Mouse (Mus musculus) midbrain, postnatal 0 days (tissue): ENCODE results near the gene Cul3. TPM values are rescaled to one million over a fixed set of nuclear protein-coding genes. Genes with fewer than 3 reads are reported as not detected.
"Not testable (repeated sequence)": the region's sequence is repeated elsewhere in the genome, so short reads cannot be mapped to it uniquely, and the experiment has no call there.

Experiments used
- ATAC-seq: fragments of 200-750 bp; cut with Nextera tagmentation; 2 replicates; pipeline ENCODE4 v1.8.0; 2017; ENCODE audit warnings: moderate number of reproducible peaks, mild to moderate bottlenecking, moderate TSS enrichment, moderate library complexity; ENCODE audit not compliant: low FRiP score
- DNase-seq: peaks from one replicate; pipeline ENCODE4 v3.0.0-alpha.2; 2015; ENCODE audit warnings: low spot score
- H3K27ac ChIP-seq: fragments of 300-500 bp; sonication (generic); 2 replicates; pipeline ENCODE4 v1.5.1; 2014; ENCODE audit warnings: low read depth, mild to moderate bottlenecking, low read length, mixed read lengths
- H3K27me3 ChIP-seq: fragments of 300-500 bp; sonication (generic); 2 replicates; pipeline ENCODE4 v1.6.1; 2014; ENCODE audit warnings: low read length, control low read depth, mixed read lengths; ENCODE audit not compliant: insufficient read depth
- H3K36me3 ChIP-seq: fragments of 300-500 bp; sonication (generic); 2 replicates; pipeline ENCODE4 v1.6.1; 2014; ENCODE audit warnings: low read length, control low read depth, mixed read lengths; ENCODE audit not compliant: insufficient read depth
- H3K4me1 ChIP-seq: fragments of 300-500 bp; sonication (generic); 2 replicates; pipeline ENCODE4 v1.6.1; 2014; ENCODE audit warnings: mild to moderate bottlenecking, control low read depth, antibody characterized with exemption, low read length, mixed read lengths; ENCODE audit not compliant: insufficient read depth
- H3K4me2 ChIP-seq: fragments of 300-500 bp; sonication (generic); 2 replicates; pipeline ENCODE4 v1.6.1; 2014; ENCODE audit warnings: low read depth, mild to moderate bottlenecking, low read length, mixed read lengths; ENCODE audit not compliant: poor library complexity, severe bottlenecking
- H3K4me3 ChIP-seq: fragments of 300-500 bp; sonication (generic); 2 replicates; pipeline ENCODE4 v1.5.1; 2014; ENCODE audit warnings: low read depth, mild to moderate bottlenecking, low read length, moderate library complexity
- H3K9ac ChIP-seq: fragments of 300-500 bp; sonication (generic); replicated peaks from 2 replicates; pipeline ENCODE4 v1.6.1; 2014; ENCODE audit warnings: mild to moderate bottlenecking, low read length, moderate library complexity, mixed read lengths; ENCODE audit not compliant: poor library complexity, severe bottlenecking
- H3K9me3 ChIP-seq: fragments of 300-500 bp; sonication (generic); 2 replicates; pipeline ENCODE4 v1.6.1; 2016; ENCODE audit warnings: low read length, control low read depth
- CTCF ChIP-seq: IDR thresholded peaks from 2 replicates; pipeline ENCODE4 v1.5.1; 2016; ENCODE audit warnings: antibody characterized with exemption, mild to moderate bottlenecking
- WGBS: fragments of 180-500 bp; shearing (Covaris S2); extraction: QIAGEN DNeasy Blood & Tissue Kit; methylation state at CpG from one replicate; pipeline ENCODE4 v1.1.7; 2014; 5-methylcytosine and 5-hydroxymethylcytosine counted together
- polyA plus RNA-seq: library from polyadenylated mRNA; unstranded; fragments of >200 nt; fragmentation: Nextera tagmentation; extraction: Ambion mirVana; gene quantifications from 2 replicates; pipeline ENCODE4 v1.2.1, GENCODE M21; 2015
- total RNA-seq: library from RNA; depleted of rRNA; stranded (reverse); fragments of >200 nt; gene quantifications from 2 replicates; pipeline ENCODE4 v1.2.3, GENCODE M21; 2014

The Cul3 gene
- total and polyA plus RNA-seq, 2 experiments from 2014 or later = 28.3 to 91.2 TPM

- DNase-seq = no peak
- H3K27me3 ChIP-seq = no peaks in the 10 kb centered on the region
- H3K9ac ChIP-seq = no peak overlapping the region
- no peak for ATAC-seq
- no peak for TF ChIP-seq CTCF
- H3K4me3 ChIP-seq = no peak overlapping the region
- H3K27ac ChIP-seq = no peak overlapping the region
- H3K4me1 ChIP-seq = no peaks in the 10 kb centered on the region
- WGBS = 86% methylated on average over 3 of the region's 3 CpGs
- H3K4me2 ChIP-seq = no peak overlapping the region
- H3K9me3 ChIP-seq = no peaks in the 10 kb centered on the region; the same call in 1 of the 2 replicates
- H3K36me3 ChIP-seq = no peaks in the 10 kb centered on the region
These were observed 31.7 kb upstream of the Cul3 start for GRCm38 (mm10) chr1:80372010-80372409.

GRCm38 (mm10) chr1:80371189-80371889 is 31.1 kb upstream of the Cul3 start:
- Histone ChIP-seq H3K36me3 (no peaks in the 10 kb centered on the region), H3K9ac (no peak overlapping the region), H3K4me1 (no peaks in the 10 kb centered on the region), H3K27ac (no peak overlapping the region), H3K4me2 (no peak overlapping the region), H3K4me3 (no peak overlapping the region), H3K9me3 (no peaks in the 10 kb centered on the region; the same call in 1 of the 2 replicates), H3K27me3 (no peaks in the 10 kb centered on the region)
- no peak for TF ChIP-seq CTCF
- WGBS = 94% methylated on average over 3 of the region's 3 CpGs
- DNase-seq (no peak), ATAC-seq (no peak)

GRCm38 (mm10) chr1:80363486-80363885 is 23.2 kb upstream of the Cul3 start:
- DNase-seq (no peak), ATAC-seq (no peak)
- no peak overlapping the region for H3K9ac ChIP-seq
- H3K9me3 ChIP-seq = no peaks in the 10 kb centered on the region
- H3K4me1 ChIP-seq = no peaks in the 10 kb centered on the region
- no peak for TF ChIP-seq CTCF
- no peaks in the 10 kb centered on the region for H3K36me3 ChIP-seq
- H3K27me3 ChIP-seq = no peaks in the 10 kb centered on the region
- no peak overlapping the region for H3K27ac ChIP-seq
- no peak overlapping the region for H3K4me3 ChIP-seq
- H3K4me2 ChIP-seq = no peak overlapping the region
- 92% methylated on average over 8 of the region's 8 CpGs for WGBS

- 88% methylated on average over 2 of the region's 2 CpGs for WGBS
- ATAC-seq (no peak), DNase-seq (no peak)
- Histone ChIP-seq H3K27ac (no peak overlapping the region), H3K27me3 (no peaks in the 10 kb centered on the region), H3K4me3 (no peak overlapping the region), H3K36me3 (no peaks in the 10 kb centered on the region), H3K9ac (no peak overlapping the region), H3K9me3 (no peaks in the 10 kb centered on the region), H3K4me1 (no peaks in the 10 kb centered on the region), H3K4me2 (no peak overlapping the region)
- TF ChIP-seq CTCF = no peak
These were observed 22.7 kb upstream of the Cul3 start for GRCm38 (mm10) chr1:80362946-80363345.

- ATAC-seq (no peak), DNase-seq (no peak)
- WGBS = 65% methylated on average over 2 of the region's 2 CpGs
- Histone ChIP-seq H3K9me3 (no peaks in the 10 kb centered on the region), H3K9ac (no peak overlapping the region), H3K4me3 (no peak overlapping the region), H3K4me1 (no peaks in the 10 kb centered on the region), H3K4me2 (no peak overlapping the region), H3K27ac (no peak overlapping the region), H3K27me3 (no peaks in the 10 kb centered on the region), H3K36me3 (no peaks in the 10 kb centered on the region)
- no peak for TF ChIP-seq CTCF
These were observed 22.1 kb upstream of the Cul3 start for GRCm38 (mm10) chr1:80362400-80362799.

- H3K4me2 ChIP-seq, H3K36me3 ChIP-seq, H3K4me3 ChIP-seq, H3K9ac ChIP-seq, DNase-seq, ATAC-seq, H3K4me1 ChIP-seq, H3K9me3 ChIP-seq, H3K27ac ChIP-seq, H3K27me3 ChIP-seq: not testable (repeated sequence)
- 88% methylated on average over 2 of the region's 2 CpGs for WGBS
These were observed 21.5 kb upstream of the Cul3 start for GRCm38 (mm10) chr1:80361771-80362170.
